Comparison of ENCODE assay signal across 31 mouse cellular contexts in the genomic region with DNA sequence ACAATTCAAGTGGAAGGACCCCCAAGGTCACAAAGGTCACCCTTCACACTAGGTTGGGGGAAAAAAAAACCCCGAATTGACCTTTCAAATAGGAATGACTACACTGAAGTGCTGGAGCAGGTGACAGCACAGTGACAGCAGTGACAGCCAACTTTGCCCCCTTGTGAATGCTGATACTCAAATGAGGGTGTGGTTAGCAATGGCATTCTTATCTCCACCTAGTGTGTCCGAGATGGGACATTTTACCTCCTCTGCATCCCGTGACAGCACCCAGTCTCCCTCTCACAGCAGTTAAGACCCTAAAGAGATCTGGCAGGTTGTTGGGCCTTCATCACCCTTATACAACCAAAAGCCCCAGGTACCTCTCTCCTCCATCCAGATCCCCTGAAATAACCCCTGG. TPM values are rescaled to one million over a fixed set of nuclear protein-coding genes. Genes with fewer than 3 reads are reported as not detected.
DNase-seq lines count a peak whose midpoint lies in the region; ATAC-seq and TF ChIP-seq lines count a peak whose summit lies in the region.
"Had no signal": no experiment of that assay in that cellular context is flagged by ENCODE, and none has a peak within 500 bp of the region (broad histone marks: within the 10 kb centered on the region; RNA-seq: fewer than 3 reads in every experiment).

No protein-coding gene starts in this region.

- no peak for TF ChIP-seq POLR2A in small intestine, adult 2 months (IDR thresholded peaks at IDR 0.05; ENCODE audit: low read depth, low read length)

- no peak for ATAC-seq in liver, embryonic 15.5 days (ENCODE audit: insufficient read depth)
- ATAC-seq: CD4-positive, CD25-positive, alpha-beta regulatory T cell, adult 4 months; forebrain, embryonic 14.5 days; hindbrain, postnatal 0 days; intestine, embryonic 15.5 days; midbrain, embryonic 15.5 days had no signal

- H3K36me3 ChIP-seq in liver, embryonic 15.5 days (replicated peaks): no peaks in the 10 kb centered on the region
- no peaks in the 10 kb centered on the region for H3K36me3 ChIP-seq in small intestine, adult 2 months (ENCODE audit: control insufficient read depth, insufficient read depth, low read length)
- H3K36me3 ChIP-seq: heart, embryonic 15.5 days; hindbrain, embryonic 12.5 days; intestine, embryonic 15.5 days; limb, embryonic 12.5 days; midbrain, embryonic 10.5 days; midbrain, embryonic 15.5 days; neural tube, embryonic 15.5 days had no signal

- H3K27me3 ChIP-seq in liver, embryonic 15.5 days: peaks cover 9% of the 10 kb centered on the region; the same call in 1 of the 2 replicates
- no peaks in the 10 kb centered on the region for H3K27me3 ChIP-seq in small intestine, adult 2 months (ENCODE audit: control insufficient read depth, insufficient read depth, low read length)
- H3K27me3 ChIP-seq: heart, embryonic 15.5 days; hindbrain, embryonic 12.5 days; intestine, embryonic 15.5 days; limb, embryonic 12.5 days; midbrain, embryonic 15.5 days; neural tube, embryonic 15.5 days had no signal

- H3K4me1 ChIP-seq in liver, embryonic 15.5 days (replicated peaks): peaks cover 66% of the 10 kb centered on the region
- H3K4me1 ChIP-seq in small intestine, adult 2 months (ENCODE audit: control insufficient read depth, insufficient read depth, insufficient read length, low read length): peaks cover 4% of the 10 kb centered on the region; the same call in 1 of the 2 replicates

- H3K4me2 ChIP-seq in liver, embryonic 15.5 days: peak overlapping the region; percentile 52
- H3K4me2 ChIP-seq: heart, embryonic 15.5 days; hindbrain, embryonic 12.5 days; intestine, embryonic 15.5 days; limb, embryonic 12.5 days; midbrain, embryonic 15.5 days; neural tube, embryonic 15.5 days had no signal

- no peak for TF ChIP-seq CTCF in small intestine, adult 2 months (IDR thresholded peaks at IDR 0.05; ENCODE audit: extremely low read depth, insufficient read length, insufficient replicate concordance, low read depth, low read length)

- peak; percentile 71 for DNase-seq in c-Kit-positive CD71-positive TER-119-positive erythroid progenitor cells, embryonic 14.5 days (ENCODE audit: low spot score)
- peak; percentile 59 for DNase-seq in liver
- DNase-seq in left cerebral cortex, postnatal 4 days: no peak
- no peak for DNase-seq in kidney, postnatal 25 days
- no peak for DNase-seq in thymus, postnatal 0 days (ENCODE audit: low spot score)
- DNase-seq: adrenal gland, postnatal 25 days; cerebellum, adult 2 months; cerebellum, postnatal 14 days; gastrocnemius, adult 2 months; gastrocnemius, postnatal 36 days; kidney, adult 8-10 months; lung, adult 18-20 months; lung, postnatal 10 days had no signal

- H3K9ac ChIP-seq in liver, embryonic 15.5 days: no peak overlapping the region
- H3K9ac ChIP-seq: heart, embryonic 15.5 days; hindbrain, embryonic 12.5 days; intestine, embryonic 15.5 days; limb, embryonic 12.5 days; midbrain, embryonic 15.5 days; neural tube, embryonic 15.5 days had no signal

- 28% methylated on average over 3 of the region's 3 CpGs for WGBS in liver, embryonic 15.5 days (ENCODE audit: insufficient replicate concordance)
- 49% methylated on average over 3 of the region's 3 CpGs for WGBS in small intestine, adult 2 months

- H3K4me3 ChIP-seq in liver, embryonic 15.5 days (replicated peaks): no peak overlapping the region; the same call in 1 of the 2 replicates
- no peak overlapping the region for H3K4me3 ChIP-seq in small intestine, adult 2 months (ENCODE audit: low read depth, low read length)
- H3K4me3 ChIP-seq: gastrocnemius, adult 2 months; heart, embryonic 15.5 days; hindbrain, embryonic 12.5 days; intestine, embryonic 15.5 days; limb, embryonic 12.5 days; midbrain, embryonic 10.5 days; midbrain, embryonic 15.5 days; neural tube, embryonic 15.5 days had no signal

- intact Hi-C loops in left cerebral cortex, postnatal 4 days (cut with DNase I): no loop called here

- H3K9me3 ChIP-seq in liver, embryonic 15.5 days (replicated peaks): no peaks in the 10 kb centered on the region
- H3K9me3 ChIP-seq: heart, embryonic 15.5 days; hindbrain, embryonic 12.5 days; intestine, embryonic 15.5 days; limb, embryonic 12.5 days; midbrain, embryonic 10.5 days; midbrain, embryonic 15.5 days; neural tube, embryonic 15.5 days had no signal

- H3K27ac ChIP-seq in liver, embryonic 15.5 days (replicated peaks): peak overlapping the region; percentile 89
- H3K27ac ChIP-seq in small intestine, adult 2 months (ENCODE audit: insufficient read depth, low read depth, low read length): peak overlapping the region; percentile 74; the same call in 1 of the 2 replicates
- H3K27ac ChIP-seq: gastrocnemius, adult 2 months; heart, embryonic 15.5 days; hindbrain, embryonic 12.5 days; hindbrain, postnatal 0 days; intestine, embryonic 15.5 days; kidney, postnatal 0 days; limb, embryonic 12.5 days; macrophage; midbrain, embryonic 10.5 days; midbrain, embryonic 15.5 days; neural tube, embryonic 15.5 days; stomach, postnatal 0 days had no signal

RNA-seq across cellular contexts. Expression of a gene that starts 2.0 kb away (rescaled TPM):
- polyA plus RNA-seq in liver, embryonic 15.5 days (2015; fragmentation: Nextera tagmentation; extraction: Ambion mirVana): 17.8 and 19.3 TPM in 2 replicates
- polyA plus RNA-seq in small intestine, adult 2 months (2012; rRNA removed): 18.0 and 137 TPM in 2 replicates
- total RNA-seq in left cerebral cortex, postnatal 4 days (2021): 10 to 100 TPM; 40.0 to 43.1 TPM
- 95.2 and 111 TPM in 2 replicates for polyA plus RNA-seq in thymus, postnatal 0 days (2015; fragmentation: Nextera tagmentation; extraction: Ambion mirVana)

RNA-seq across cellular contexts. Expression of a gene that starts 22.3 kb away (rescaled TPM):
- polyA plus RNA-seq in liver, embryonic 15.5 days (2015; fragmentation: Nextera tagmentation; extraction: Ambion mirVana): not detected in 2 replicates
- polyA plus RNA-seq in small intestine, adult 2 months (2012; rRNA removed): not detected in 2 replicates
- total RNA-seq in left cerebral cortex, postnatal 4 days (2021): under 1 TPM; 0.54 to 0.56 TPM
- 680 and 1,001 TPM in 2 replicates for polyA plus RNA-seq in thymus, postnatal 0 days (2015; fragmentation: Nextera tagmentation; extraction: Ambion mirVana)
- total RNA-seq: adrenal gland, adult 18-20 months; adrenal gland, postnatal 25 days; gastrocnemius, adult 2 months; heart, postnatal 25 days had no signal
- polyA plus RNA-seq: CD4-positive, CD25-positive, alpha-beta regulatory T cell, adult 4 months; intestine, embryonic 15.5 days; limb, embryonic 12.5 days; macrophage; midbrain, embryonic 10.5 days; midbrain, embryonic 15.5 days; neural tube, embryonic 15.5 days; spleen, adult 2 months had no signal

Comparison
In these comparisons a context has a peak if more than half of its experiments do, and no peak if none do; other contexts are left out.
1. DNase-seq: peak in c-Kit-positive CD71-positive TER-119-positive erythroid progenitor cells, embryonic 14.5 days (single experiment) and liver (single experiment); none in left cerebral cortex, postnatal 4 days (single experiment), kidney, postnatal 25 days (0 of 2) and thymus, postnatal 0 days (single experiment).
2. RNA of a gene that starts 22.3 kb away (polyA plus RNA-seq): 680 to 1,001 TPM in thymus, postnatal 0 days; not detected in liver, embryonic 15.5 days and not detected in small intestine, adult 2 months; every median in the first group is over 100 times any median in the second.